Mouse (Mus musculus): ENCODE results near the gene Bcap31.

Bcap31 gene

DNA sequence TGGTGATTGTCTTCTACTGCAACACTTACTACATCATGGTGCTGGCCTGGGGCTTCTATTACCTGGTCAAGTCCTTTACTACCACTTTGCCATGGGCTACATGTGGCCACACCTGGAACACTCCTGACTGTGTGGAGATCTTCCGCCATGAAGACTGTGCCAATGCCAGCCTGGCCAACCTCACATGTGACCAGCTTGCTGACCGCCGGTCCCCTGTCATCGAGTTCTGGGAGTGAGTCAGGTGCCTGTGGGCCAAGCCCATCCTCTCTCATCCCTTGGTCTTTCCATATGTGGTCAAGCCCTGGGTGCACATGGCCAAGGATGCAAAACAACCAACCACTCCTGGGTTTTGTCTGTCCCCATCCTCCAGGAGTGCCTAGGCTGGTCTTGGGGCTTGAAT is 39.3 kb downstream of the Bcap31 start:
- no peak for DNase-seq (ENCODE audit: low read depth, low spot score)

- DNase-seq (ENCODE audit: low read depth, low spot score): no peak
Measured at GRCm38 (mm10) chrX:73675231-73675630, 40.7 kb downstream of the Bcap31 start.

GRCm38 (mm10) chrX:73673968-73674661 is 41.9 kb downstream of the Bcap31 start:
- no peak for DNase-seq (ENCODE audit: low read depth, low spot score)

GRCm38 (mm10) chrX:73673619-73673967 is 42.4 kb downstream of the Bcap31 start:
- no peak for DNase-seq (ENCODE audit: low read depth, low spot score)

- DNase-seq (ENCODE audit: low read depth, low spot score): no peak
Measured at GRCm38 (mm10) chrX:73672879-73673618, 42.9 kb downstream of the Bcap31 start, which contains the start of gene Slc6a8. Slc6a8 (plus strand) TSS chrX:73673150.

DNA sequence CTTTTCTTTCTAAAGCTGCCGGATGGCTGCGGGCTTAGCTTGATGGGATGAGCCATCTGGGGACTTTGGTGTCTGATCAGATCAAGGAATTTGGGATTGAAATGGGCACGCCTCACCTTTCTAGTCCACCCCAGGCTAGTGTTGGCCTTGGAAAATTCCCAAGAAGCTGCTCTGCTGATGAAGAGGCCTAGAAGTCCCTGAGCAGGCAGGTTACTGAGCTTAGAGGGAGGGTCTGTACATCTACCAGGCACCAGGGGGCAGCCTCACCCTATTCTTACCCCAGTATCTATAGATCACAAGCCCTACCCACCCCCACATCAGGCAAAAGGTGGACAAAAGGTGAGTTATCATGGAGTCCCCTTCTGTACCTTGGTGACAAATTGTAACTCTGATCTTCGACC is 43.9 kb downstream of the Bcap31 start:
- peak; percentile 61 for DNase-seq (ENCODE audit: low read depth, low spot score)

- DNase-seq (ENCODE audit: low read depth, low spot score): no peak
Measured at GRCm38 (mm10) chrX:73663143-73663542, 52.8 kb downstream of the Bcap31 start.

- DNase-seq (ENCODE audit: low read depth, low spot score): no peak
Measured at GRCm38 (mm10) chrX:73660284-73660665, 55.7 kb downstream of the Bcap31 start.

GRCm38 (mm10) chrX:73659575-73660283 is 56.2 kb downstream of the Bcap31 start, which contains the start of gene Pnck:
Pnck (minus strand) TSS chrX:73660117.
- DNase-seq (ENCODE audit: low read depth, low spot score): no peak

GRCm38 (mm10) chrX:73658936-73659574 is 56.9 kb downstream of the Bcap31 start:
- no peak for DNase-seq (ENCODE audit: low read depth, low spot score)

GRCm38 (mm10) chrX:73658391-73658790 is 57.6 kb downstream of the Bcap31 start:
- no peak for DNase-seq (ENCODE audit: low read depth, low spot score)

DNA sequence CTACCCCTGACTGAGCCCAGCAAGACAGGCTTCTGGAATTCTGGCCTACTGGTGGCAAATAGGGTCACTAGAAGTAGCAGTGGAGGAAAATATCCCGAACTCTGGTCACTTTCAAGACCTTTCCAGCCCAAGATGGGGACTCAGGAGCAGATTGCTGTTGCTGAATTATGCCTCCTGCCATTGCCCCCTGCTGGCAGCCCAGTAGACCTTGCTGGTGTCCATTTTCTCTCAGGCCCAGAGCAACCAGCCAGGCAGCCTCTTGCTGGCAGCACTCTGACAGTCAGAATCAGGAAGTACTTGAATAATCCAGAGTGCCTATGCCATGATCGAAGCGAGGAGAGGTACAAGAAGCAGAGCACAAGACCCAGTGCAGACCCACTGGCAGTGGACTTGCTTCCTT is 60.4 kb downstream of the Bcap31 start:
- no peak for DNase-seq (ENCODE audit: low read depth, low spot score)

DNA sequence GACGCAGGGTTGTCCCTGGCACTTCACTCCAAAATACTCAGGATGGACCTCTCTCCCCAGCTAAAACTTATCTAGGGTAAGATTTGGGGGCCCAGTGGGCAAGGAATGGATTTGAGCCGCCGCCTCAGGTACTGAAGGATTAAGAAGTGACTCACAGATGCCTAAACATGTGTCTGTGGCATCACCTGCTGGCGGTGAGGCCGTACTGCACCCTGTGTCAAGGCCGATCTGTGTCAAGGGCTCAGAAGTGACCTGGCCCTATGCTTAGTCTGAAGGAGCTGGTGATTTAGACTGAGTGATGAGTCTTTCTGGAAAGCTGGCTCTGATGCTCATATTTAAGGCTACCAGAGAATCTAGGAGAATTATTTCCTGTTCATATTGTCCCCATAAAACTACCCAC is 61.8 kb downstream of the Bcap31 start:
- peak; percentile 71 for DNase-seq (ENCODE audit: low read depth, low spot score)

DNA sequence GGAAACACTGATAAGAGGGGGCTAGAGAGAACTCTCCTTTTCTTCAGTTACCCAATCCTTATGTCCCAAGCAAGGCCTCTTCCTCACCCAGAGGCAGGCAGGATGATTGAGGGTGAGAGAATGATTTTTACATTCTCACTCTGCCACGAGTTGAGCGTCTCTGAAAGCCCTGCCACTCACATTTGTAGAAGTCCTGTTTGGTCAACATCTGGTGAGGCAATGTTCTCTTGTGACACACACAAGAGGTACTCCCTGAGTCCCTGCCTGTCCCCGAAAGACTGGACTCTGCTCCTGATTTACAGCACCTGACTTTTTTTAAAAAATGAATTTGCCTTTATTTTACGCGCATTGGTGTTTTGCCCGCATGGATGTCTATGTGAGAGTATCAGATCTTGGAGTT is 62.6 kb downstream of the Bcap31 start:
- no peak for DNase-seq (ENCODE audit: low read depth, low spot score)

- no peak for DNase-seq (ENCODE audit: low read depth, low spot score)
Measured at GRCm38 (mm10) chrX:73650869-73651268, 65.1 kb downstream of the Bcap31 start.

DNA sequence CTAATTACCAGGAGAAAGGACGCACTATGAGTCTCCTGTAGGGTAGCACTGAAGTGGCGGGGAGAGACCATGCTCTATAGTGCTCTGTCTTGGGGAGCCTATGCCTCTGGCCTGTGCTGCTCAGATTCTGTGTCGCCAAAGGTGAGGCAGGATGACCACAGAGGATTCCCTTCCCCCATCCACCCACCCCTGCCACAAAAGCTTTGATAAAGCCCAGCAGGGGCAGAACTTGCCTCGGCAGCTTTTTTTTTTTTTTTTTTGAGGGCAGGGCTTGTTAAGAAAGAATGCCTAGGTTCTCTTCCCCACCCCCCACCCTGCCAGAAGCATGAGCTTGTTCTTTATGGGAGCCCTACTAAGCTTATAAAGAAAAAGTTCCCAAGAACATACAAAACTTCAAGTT is 70.9 kb downstream of the Bcap31 start:
- DNase-seq (ENCODE audit: low read depth, low spot score): no peak

DNA sequence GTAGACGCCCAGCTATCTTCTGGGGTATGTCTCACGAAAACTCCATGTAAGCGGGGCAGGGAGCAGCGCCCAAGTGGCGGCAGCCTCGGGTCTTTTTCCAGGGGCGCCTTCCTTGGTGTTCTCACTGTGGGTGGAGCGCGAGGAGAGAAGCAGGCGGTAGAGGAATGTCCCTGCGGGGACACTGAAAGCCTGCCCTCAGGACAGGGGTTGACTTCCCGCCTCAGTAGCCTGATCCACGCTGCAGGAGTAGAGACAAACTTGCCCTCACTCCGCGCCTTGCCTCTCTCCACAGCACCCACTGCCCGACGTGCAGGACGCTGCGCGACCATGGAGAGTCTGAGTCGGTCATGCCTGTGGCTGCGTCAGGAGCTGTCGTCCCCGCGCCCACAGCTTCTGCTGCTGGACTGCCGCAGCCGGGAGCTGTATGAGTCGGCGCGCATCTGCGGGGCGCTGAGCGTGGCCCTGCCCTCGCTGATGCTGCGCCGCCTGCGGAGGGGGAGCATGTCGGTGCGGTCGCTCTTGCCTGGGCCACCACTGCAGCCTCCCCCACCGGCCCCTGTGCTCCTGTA is 76.0 kb downstream of the Bcap31 start:
- DNase-seq (ENCODE audit: low read depth, low spot score): no peak

- DNase-seq (ENCODE audit: low read depth, low spot score): no peak
Measured at GRCm38 (mm10) chrX:73639255-73639675, 76.7 kb downstream of the Bcap31 start, which contains the start of gene Dusp9. Dusp9 (plus strand) TSS chrX:73639419.

DNA sequence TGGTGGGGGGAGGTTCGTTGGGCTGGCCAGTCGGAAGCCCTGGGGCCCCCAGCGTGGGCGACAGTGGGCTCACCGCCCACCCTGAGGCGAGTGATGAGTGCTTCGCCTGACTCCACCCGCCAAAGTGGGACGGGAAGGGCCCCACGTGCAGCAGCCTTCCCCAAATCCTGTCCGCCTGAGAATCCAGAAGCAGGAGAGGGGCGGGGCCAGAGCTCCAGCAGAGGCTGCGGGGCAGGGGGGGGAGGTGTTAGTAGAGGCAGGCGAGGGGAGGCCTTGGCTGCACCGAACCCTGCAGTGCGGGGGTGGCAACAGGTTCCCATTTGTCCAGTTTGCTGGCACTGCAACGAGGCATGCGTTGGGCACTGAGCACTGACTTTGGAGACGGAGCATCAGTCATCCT is 78.6 kb downstream of the Bcap31 start:
- DNase-seq (ENCODE audit: low read depth, low spot score): no peak

Data from retina, adult 2 months (tissue).